Mouse (Mus musculus) forebrain, embryonic 12.5 days (tissue): ENCODE measurements at regions not wholly inside any gene's neighbourhood (a gene's known extent, or its start where the extent isn't known, plus 50 kb on each side); places are given as distances from the start of the nearest gene placed in this dataset.

Experiments used
- ATAC-seq: fragments of 200-750 bp; cut with Nextera tagmentation; 2 replicates; pipeline ENCODE4 v1.8.0; 2017; ENCODE audit warnings: moderate TSS enrichment; ENCODE audit not compliant: low FRiP score
- H3K27ac ChIP-seq: fragments of 300-500 bp; sonication (generic); 2 replicates; pipeline ENCODE4 v1.5.1; 2016; ENCODE audit warnings: mild to moderate bottlenecking
- H3K27me3 ChIP-seq: fragments of 300-500 bp; sonication (generic); 2 replicates; pipeline ENCODE4 v1.6.1; 2016; ENCODE audit warnings: mild to moderate bottlenecking
- H3K36me3 ChIP-seq: fragments of 300-500 bp; sonication (generic); replicated peaks from 2 replicates; pipeline ENCODE4 v1.6.1; 2016; ENCODE audit warnings: mild to moderate bottlenecking
- H3K4me1 ChIP-seq: fragments of 300-500 bp; sonication (generic); 2 replicates; pipeline ENCODE4 v1.6.1; 2016
- H3K4me2 ChIP-seq: fragments of 300-500 bp; sonication (generic); 2 replicates; pipeline ENCODE4 v1.6.1; 2016; ENCODE audit warnings: mild to moderate bottlenecking, moderate library complexity
- H3K4me3 ChIP-seq: fragments of 300-500 bp; sonication (generic); replicated peaks from 2 replicates; pipeline ENCODE4 v1.5.1; 2016; ENCODE audit warnings: mild to moderate bottlenecking
- H3K9ac ChIP-seq: fragments of 300-500 bp; sonication (generic); 2 replicates; pipeline ENCODE4 v1.6.1; 2016; ENCODE audit warnings: mild to moderate bottlenecking
- H3K9me3 ChIP-seq: fragments of 300-500 bp; sonication (generic); 2 replicates; pipeline ENCODE4 v1.6.1; 2016
- WGBS: fragments of 180-500 bp; shearing (Covaris S2); methylation state at CpG from one replicate; pipeline ENCODE4 v1.1.7; 2016; 5-methylcytosine and 5-hydroxymethylcytosine counted together

GRCm38 (mm10) chr17:14538527-14538926 is 155.5 kb downstream of the Thbs2 start:
- no peak for ATAC-seq
- no peaks in the 10 kb centered on the region for H3K27me3 ChIP-seq
- no peaks in the 10 kb centered on the region for H3K36me3 ChIP-seq
- no peak overlapping the region for H3K27ac ChIP-seq
- H3K9ac ChIP-seq = no peak overlapping the region
- no peaks in the 10 kb centered on the region for H3K4me1 ChIP-seq
- no peaks in the 10 kb centered on the region for H3K9me3 ChIP-seq
- no peak overlapping the region for H3K4me2 ChIP-seq
- no peak overlapping the region for H3K4me3 ChIP-seq
- 72% methylated on average over 3 of the region's 3 CpGs for WGBS

GRCm38 (mm10) chr17:14532979-14533314 is 161.1 kb downstream of the Thbs2 start:
- 94% methylated on average over 4 of the region's 4 CpGs for WGBS
- Histone ChIP-seq H3K9me3 (no peaks in the 10 kb centered on the region), H3K36me3 (no peaks in the 10 kb centered on the region), H3K27me3 (no peaks in the 10 kb centered on the region), H3K4me1 (no peaks in the 10 kb centered on the region), H3K9ac (no peak overlapping the region), H3K4me2 (no peak overlapping the region), H3K4me3 (no peak overlapping the region), H3K27ac (no peak overlapping the region)
- ATAC-seq = no peak

- Histone ChIP-seq H3K4me3 (no peak overlapping the region), H3K4me2 (no peak overlapping the region), H3K27ac (no peak overlapping the region), H3K27me3 (no peaks in the 10 kb centered on the region), H3K9ac (no peak overlapping the region), H3K36me3 (no peaks in the 10 kb centered on the region), H3K4me1 (no peaks in the 10 kb centered on the region), H3K9me3 (no peaks in the 10 kb centered on the region)
- 90% methylated on average over 8 of the region's 8 CpGs for WGBS
- ATAC-seq = no peak
Measured at GRCm38 (mm10) chr17:14532298-14532978, 161.6 kb downstream of the Thbs2 start.

GRCm38 (mm10) chr17:14531796-14532195 is 162.2 kb downstream of the Thbs2 start:
- WGBS = 91% methylated on average over 3 of the region's 3 CpGs
- no peak overlapping the region for H3K4me2 ChIP-seq
- no peak overlapping the region for H3K9ac ChIP-seq
- no peaks in the 10 kb centered on the region for H3K36me3 ChIP-seq
- no peaks in the 10 kb centered on the region for H3K4me1 ChIP-seq
- ATAC-seq = no peak
- no peaks in the 10 kb centered on the region for H3K27me3 ChIP-seq
- no peak overlapping the region for H3K27ac ChIP-seq
- H3K9me3 ChIP-seq = no peaks in the 10 kb centered on the region
- no peak overlapping the region for H3K4me3 ChIP-seq

- Histone ChIP-seq H3K4me1 (no peaks in the 10 kb centered on the region), H3K36me3 (no peaks in the 10 kb centered on the region), H3K4me3 (no peak overlapping the region), H3K27me3 (no peaks in the 10 kb centered on the region), H3K9ac (no peak overlapping the region), H3K9me3 (no peaks in the 10 kb centered on the region), H3K4me2 (no peak overlapping the region), H3K27ac (no peak overlapping the region)
- 84% methylated on average over 2 of the region's 2 CpGs for WGBS
- ATAC-seq = no peak
Measured at GRCm38 (mm10) chr17:14527691-14528090, 166.3 kb downstream of the Thbs2 start.

GRCm38 (mm10) chr17:14525255-14525654 is 168.8 kb downstream of the Thbs2 start:
- no peak overlapping the region for H3K4me3 ChIP-seq
- no peaks in the 10 kb centered on the region for H3K27me3 ChIP-seq
- no peaks in the 10 kb centered on the region for H3K4me1 ChIP-seq
- H3K9ac ChIP-seq = no peak overlapping the region
- no peaks in the 10 kb centered on the region for H3K9me3 ChIP-seq
- no peak overlapping the region for H3K4me2 ChIP-seq
- no peak overlapping the region for H3K27ac ChIP-seq
- 85% methylated on average over 7 of the region's 7 CpGs for WGBS
- no peak for ATAC-seq
- no peaks in the 10 kb centered on the region for H3K36me3 ChIP-seq

GRCm38 (mm10) chr17:14524426-14525236 is 169.4 kb downstream of the Thbs2 start:
- 53% methylated on average over 13 of the region's 13 CpGs for WGBS
- Histone ChIP-seq H3K9ac (no peak overlapping the region), H3K9me3 (no peaks in the 10 kb centered on the region), H3K27ac (no peak overlapping the region), H3K4me3 (no peak overlapping the region), H3K27me3 (no peaks in the 10 kb centered on the region), H3K36me3 (no peaks in the 10 kb centered on the region), H3K4me1 (no peaks in the 10 kb centered on the region), H3K4me2 (no peak overlapping the region)
- ATAC-seq = 0 out of 2 replicates have a peak, but pooled peaks have one; percentile 39

- Histone ChIP-seq H3K36me3 (no peaks in the 10 kb centered on the region), H3K9ac (no peak overlapping the region), H3K4me3 (no peak overlapping the region), H3K9me3 (no peaks in the 10 kb centered on the region), H3K27ac (no peak overlapping the region), H3K4me2 (no peak overlapping the region), H3K4me1 (no peaks in the 10 kb centered on the region), H3K27me3 (no peaks in the 10 kb centered on the region)
- no peak for ATAC-seq
- WGBS = 70% methylated on average over 2 of the region's 2 CpGs
Measured at GRCm38 (mm10) chr17:14522011-14522410, 172.0 kb downstream of the Thbs2 start.

GRCm38 (mm10) chr17:14520565-14520964 is 173.5 kb downstream of the Thbs2 start:
- no peak overlapping the region for H3K27ac ChIP-seq
- no peaks in the 10 kb centered on the region for H3K9me3 ChIP-seq
- 27% methylated on average over 5 of the region's 5 CpGs for WGBS
- no peaks in the 10 kb centered on the region for H3K36me3 ChIP-seq
- H3K4me3 ChIP-seq = no peak overlapping the region
- H3K4me1 ChIP-seq = no peaks in the 10 kb centered on the region
- no peaks in the 10 kb centered on the region for H3K27me3 ChIP-seq
- no peak overlapping the region for H3K4me2 ChIP-seq
- peak; percentile 64; the same call in 1 of the 2 replicates for ATAC-seq
- no peak overlapping the region for H3K9ac ChIP-seq

GRCm38 (mm10) chr17:14519367-14519766 is 174.7 kb downstream of the Thbs2 start:
- Histone ChIP-seq H3K4me2 (no peak overlapping the region), H3K9ac (no peak overlapping the region), H3K27me3 (no peaks in the 10 kb centered on the region), H3K4me1 (no peaks in the 10 kb centered on the region), H3K36me3 (no peaks in the 10 kb centered on the region), H3K4me3 (no peak overlapping the region), H3K27ac (no peak overlapping the region), H3K9me3 (no peaks in the 10 kb centered on the region)
- WGBS = 90% methylated on average over 4 of the region's 4 CpGs
- ATAC-seq = no peak

GRCm38 (mm10) chr17:14518216-14518615 is 175.8 kb downstream of the Thbs2 start:
- Histone ChIP-seq H3K9ac (no peak overlapping the region), H3K27ac (no peak overlapping the region), H3K36me3 (no peaks in the 10 kb centered on the region), H3K27me3 (no peaks in the 10 kb centered on the region), H3K4me3 (no peak overlapping the region), H3K4me1 (no peaks in the 10 kb centered on the region), H3K4me2 (no peak overlapping the region), H3K9me3 (no peaks in the 10 kb centered on the region)
- ATAC-seq = no peak
- 84% methylated on average over 12 of the region's 12 CpGs for WGBS

GRCm38 (mm10) chr17:14517368-14517767 is 176.7 kb downstream of the Thbs2 start:
- Histone ChIP-seq H3K4me2 (no peak overlapping the region), H3K9me3 (no peaks in the 10 kb centered on the region), H3K27me3 (no peaks in the 10 kb centered on the region), H3K4me3 (no peak overlapping the region), H3K9ac (no peak overlapping the region), H3K27ac (no peak overlapping the region), H3K4me1 (no peaks in the 10 kb centered on the region), H3K36me3 (no peaks in the 10 kb centered on the region)
- WGBS = 80% methylated on average over 5 of the region's 5 CpGs
- ATAC-seq = no peak

GRCm38 (mm10) chr17:14516097-14516496 is 177.9 kb downstream of the Thbs2 start:
- WGBS = 33% methylated on average over 8 of the region's 8 CpGs
- Histone ChIP-seq H3K4me2 (no peak overlapping the region), H3K9ac (no peak overlapping the region), H3K4me3 (no peak overlapping the region), H3K36me3 (no peaks in the 10 kb centered on the region), H3K9me3 (no peaks in the 10 kb centered on the region), H3K27me3 (no peaks in the 10 kb centered on the region), H3K27ac (no peak overlapping the region), H3K4me1 (no peaks in the 10 kb centered on the region)
- ATAC-seq = no peak
